Mouse (Mus musculus) midbrain, embryonic 13.5 days (tissue): Measurements from ENCODE around the gene Lmf1. TPM values are rescaled to one million over a fixed set of nuclear protein-coding genes. Genes with fewer than 3 reads are reported as not detected.
A peak's percentile ranks its signal among the peaks of the same experiment; 100 is the strongest.

Source experiments
- ATAC-seq: fragments of 200-750 bp; cut with Nextera tagmentation; 2 replicates; pipeline ENCODE4 v1.8.0; 2017; ENCODE audit warnings: mild to moderate bottlenecking, moderate TSS enrichment, moderate library complexity
- H3K27ac ChIP-seq: fragments of 300-500 bp; sonication (generic); 2 replicates; pipeline ENCODE4 v1.5.1; 2015; ENCODE audit warnings: inconsistent platforms, mild to moderate bottlenecking, moderate library complexity
- H3K27me3 ChIP-seq: fragments of 300-500 bp; sonication (generic); 2 replicates; pipeline ENCODE4 v1.6.1; 2015; ENCODE audit warnings: mild to moderate bottlenecking, inconsistent platforms
- H3K36me3 ChIP-seq: fragments of 300-500 bp; sonication (generic); 2 replicates; pipeline ENCODE4 v1.6.1; 2015; ENCODE audit warnings: mild to moderate bottlenecking, inconsistent platforms
- H3K4me1 ChIP-seq: fragments of 300-500 bp; sonication (generic); replicated peaks from 2 replicates; pipeline ENCODE4 v1.6.1; 2015; ENCODE audit warnings: inconsistent platforms
- H3K4me2 ChIP-seq: fragments of 300-500 bp; sonication (generic); replicated peaks from 2 replicates; pipeline ENCODE4 v1.6.1; 2015; ENCODE audit warnings: moderate library complexity, mild to moderate bottlenecking, inconsistent platforms
- H3K4me3 ChIP-seq: fragments of 300-500 bp; sonication (generic); replicated peaks from 2 replicates; pipeline ENCODE4 v1.5.1; 2015; ENCODE audit warnings: mild to moderate bottlenecking, inconsistent platforms
- H3K9ac ChIP-seq: fragments of 300-500 bp; sonication (generic); replicated peaks from 2 replicates; pipeline ENCODE4 v1.6.1; 2015; ENCODE audit warnings: mild to moderate bottlenecking, inconsistent platforms
- H3K9me3 ChIP-seq: fragments of 300-500 bp; sonication (generic); 2 replicates; pipeline ENCODE4 v1.6.1; 2016; ENCODE audit warnings: mild to moderate bottlenecking, inconsistent platforms
- WGBS: fragments of 180-500 bp; shearing (Covaris S2); methylation state at CpG from one replicate; pipeline ENCODE4 v1.1.7; 2015; 5-methylcytosine and 5-hydroxymethylcytosine counted together
- polyA plus RNA-seq: library from polyadenylated mRNA; unstranded; fragments of >200 nt; fragmentation: Nextera tagmentation; extraction: Ambion mirVana; gene quantifications from 2 replicates; pipeline ENCODE4 v1.2.1, GENCODE M21; 2015

Lmf1 gene
- polyA plus RNA-seq, 1 experiment from 2014 or later = 22.9 TPM

- no peak for ATAC-seq
- WGBS = 36% methylated on average over 1 of the region's 1 CpGs
Measured at GRCm38 (mm10) chr17:25696263-25696662, 117.4 kb downstream of the Lmf1 start.

GRCm38 (mm10) chr17:25698446-25698845, 119.6 kb downstream of the Lmf1 start:
- H3K9me3 ChIP-seq = no peaks in the 10 kb centered on the region
- peak; percentile 55; the same call in 1 of the 2 replicates for ATAC-seq
- H3K27me3 ChIP-seq = peaks cover 4% of the 10 kb centered on the region; the same call in 1 of the 2 replicates
- 9% methylated on average over 7 of the region's 7 CpGs for WGBS
- no peak overlapping the region for H3K9ac ChIP-seq
- no peaks in the 10 kb centered on the region for H3K36me3 ChIP-seq
- no peak overlapping the region for H3K4me3 ChIP-seq
- no peak overlapping the region for H3K27ac ChIP-seq
- no peaks in the 10 kb centered on the region for H3K4me1 ChIP-seq
- no peak overlapping the region for H3K4me2 ChIP-seq

More at GRCm38 (mm10) chr17:25696263-25696662, 117.4 kb downstream of the Lmf1 start:
- Histone ChIP-seq H3K27me3 (peaks cover 4% of the 10 kb centered on the region; the same call in 1 of the 2 replicates), H3K4me3 (no peak overlapping the region), H3K9me3 (no peaks in the 10 kb centered on the region), H3K4me2 (no peak overlapping the region), H3K36me3 (no peaks in the 10 kb centered on the region), H3K4me1 (no peaks in the 10 kb centered on the region), H3K9ac (no peak overlapping the region), H3K27ac (no peak overlapping the region)

GRCm38 (mm10) chr17:25700863-25701496, 122.1 kb downstream of the Lmf1 start:
- H3K4me2 ChIP-seq = no peak overlapping the region
- no peaks in the 10 kb centered on the region for H3K36me3 ChIP-seq
- no peak overlapping the region for H3K4me3 ChIP-seq
- no peaks in the 10 kb centered on the region for H3K9me3 ChIP-seq
- no peak overlapping the region for H3K9ac ChIP-seq
- ATAC-seq = no peak
- no peak overlapping the region for H3K27ac ChIP-seq
- peaks cover 4% of the 10 kb centered on the region; the same call in 1 of the 2 replicates for H3K27me3 ChIP-seq
- 58% methylated on average over 9 of the region's 9 CpGs for WGBS
- H3K4me1 ChIP-seq = no peaks in the 10 kb centered on the region

GRCm38 (mm10) chr17:25709994-25710393, 131.1 kb downstream of the Lmf1 start:
- Histone ChIP-seq H3K4me2 (no peak overlapping the region), H3K27me3 (no peaks in the 10 kb centered on the region), H3K4me3 (no peak overlapping the region), H3K4me1 (no peaks in the 10 kb centered on the region), H3K9me3 (no peaks in the 10 kb centered on the region), H3K9ac (no peak overlapping the region), H3K27ac (no peak overlapping the region), H3K36me3 (no peaks in the 10 kb centered on the region)
- 94% methylated on average over 2 of the region's 2 CpGs for WGBS
- no peak for ATAC-seq

- Histone ChIP-seq H3K4me3 (no peak overlapping the region), H3K27me3 (peaks cover 8% of the 10 kb centered on the region), H3K4me2 (no peak overlapping the region), H3K4me1 (no peaks in the 10 kb centered on the region), H3K9ac (no peak overlapping the region), H3K9me3 (no peaks in the 10 kb centered on the region), H3K36me3 (no peaks in the 10 kb centered on the region), H3K27ac (no peak overlapping the region)
- ATAC-seq = no peak
- WGBS = 81% methylated on average over 4 of the region's 4 CpGs
Measured at GRCm38 (mm10) chr17:25711136-25711535, 132.3 kb downstream of the Lmf1 start.

Other genes starting within 250 kb of the Lmf1 start
- not detected in 2 replicates for gene Tpsab1, start 233.5 kb upstream of the Lmf1 start, polyA plus RNA-seq
- not detected in 2 replicates for gene Tpsb2, start 212.8 kb upstream of the Lmf1 start, polyA plus RNA-seq
- gene Tpsg1, start 209.8 kb upstream of the Lmf1 start, polyA plus RNA-seq = 1.1 TPM in 1 of 2 replicates, not detected in the other
- gene Cacna1h, start 145.3 kb upstream of the Lmf1 start, polyA plus RNA-seq = 8.6 and 11.5 TPM in 2 replicates
- gene Tekt4, start 124.5 kb upstream of the Lmf1 start, polyA plus RNA-seq = 0.50 and 0.81 TPM in 2 replicates
- 0.15 and 0.24 TPM in 2 replicates for gene Sstr5, start 81.8 kb upstream of the Lmf1 start, polyA plus RNA-seq
- gene Sox8, start 8.4 kb upstream of the Lmf1 start, polyA plus RNA-seq = 5.2 and 7.9 TPM in 2 replicates
- gene Gng13, start 138.1 kb downstream of the Lmf1 start, polyA plus RNA-seq = 0.73 and 0.78 TPM in 2 replicates
- gene Chtf18, start 148.3 kb downstream of the Lmf1 start, polyA plus RNA-seq = 12.8 and 14.1 TPM in 2 replicates
- 23.2 and 24.1 TPM in 2 replicates for gene Rpusd1, start 148.6 kb downstream of the Lmf1 start, polyA plus RNA-seq
- gene Mslnl, start 157.0 kb downstream of the Lmf1 start, polyA plus RNA-seq = not detected in 2 replicates
- not detected in 2 replicates for gene Msln, start 175.3 kb downstream of the Lmf1 start, polyA plus RNA-seq
- 28.0 and 29.6 TPM in 2 replicates for gene Narfl, start 194.7 kb downstream of the Lmf1 start, polyA plus RNA-seq
- gene Haghl, start 206.6 kb downstream of the Lmf1 start, polyA plus RNA-seq = 137 and 157 TPM in 2 replicates
- gene Ccdc78, start 207.5 kb downstream of the Lmf1 start, polyA plus RNA-seq = 0.31 and 0.42 TPM in 2 replicates
- gene Fam173a, start 213.8 kb downstream of the Lmf1 start, polyA plus RNA-seq = 89.8 and 93.0 TPM in 2 replicates
- gene AC134908.4, start 216.6 kb downstream of the Lmf1 start, polyA plus RNA-seq = not detected in 2 replicates
- gene Metrn, start 218.1 kb downstream of the Lmf1 start, polyA plus RNA-seq = 32.1 and 36.6 TPM in 2 replicates
- 32.4 and 35.2 TPM in 2 replicates for gene Fbxl16, start 230.0 kb downstream of the Lmf1 start, polyA plus RNA-seq
- 31.1 and 31.2 TPM in 2 replicates for gene Wdr24, start 244.5 kb downstream of the Lmf1 start, polyA plus RNA-seq
- gene Jmjd8, start 249.8 kb downstream of the Lmf1 start, polyA plus RNA-seq = 72.8 and 74.6 TPM in 2 replicates